Mouse (Mus musculus) embryonic facial prominence, embryonic 11.5 days (tissue): Measurements from ENCODE around the gene Pola1. TPM values are rescaled to one million over a fixed set of nuclear protein-coding genes. Genes with fewer than 3 reads are reported as not detected.

ENCODE experiments used
- ATAC-seq: fragments of 200-750 bp; cut with Nextera tagmentation; replicated peaks from 2 replicates; pipeline ENCODE4 v1.8.0; 2017; ENCODE audit warnings: low read depth; ENCODE audit not compliant: insufficient number of reproducible peaks, low FRiP score, low TSS enrichment
- DNase-seq: peaks from one replicate; pipeline ENCODE4 v3.0.0-alpha.2; 2015; ENCODE audit warnings: low spot score
- H3K27ac ChIP-seq: fragments of 300-500 bp; sonication (generic); replicated peaks from 2 replicates; pipeline ENCODE4 v1.5.1; 2014; ENCODE audit warnings: mild to moderate bottlenecking, low read depth, low read length, control low read depth
- H3K27me3 ChIP-seq: fragments of 300-500 bp; sonication (generic); 2 replicates; pipeline ENCODE4 v1.6.1; 2014; ENCODE audit warnings: mild to moderate bottlenecking, low read length, moderate library complexity, mixed read lengths; ENCODE audit not compliant: control insufficient read depth, insufficient read depth
- H3K36me3 ChIP-seq: fragments of 300-500 bp; sonication (generic); replicated peaks from 2 replicates; pipeline ENCODE4 v1.6.1; 2014; ENCODE audit warnings: low read depth, mild to moderate bottlenecking, low read length, moderate library complexity, mixed read lengths; ENCODE audit not compliant: control insufficient read depth, insufficient read depth
- H3K4me1 ChIP-seq: fragments of 300-500 bp; sonication (generic); 2 replicates; pipeline ENCODE4 v1.6.1; 2014; ENCODE audit warnings: low read length, mixed read lengths; ENCODE audit not compliant: control insufficient read depth, insufficient read depth
- H3K4me2 ChIP-seq: fragments of 300-500 bp; sonication (generic); 2 replicates; pipeline ENCODE4 v1.6.1; 2014; ENCODE audit warnings: low read depth, mild to moderate bottlenecking, control low read depth, low read length, moderate library complexity
- H3K4me3 ChIP-seq: fragments of 300-500 bp; sonication (generic); 2 replicates; pipeline ENCODE4 v1.5.1; 2014; ENCODE audit warnings: low read depth, low read length, control low read depth
- H3K9ac ChIP-seq: fragments of 300-500 bp; sonication (generic); replicated peaks from 2 replicates; pipeline ENCODE4 v1.6.1; 2014; ENCODE audit warnings: mild to moderate bottlenecking, control low read depth, low read length
- H3K9me3 ChIP-seq: fragments of 300-500 bp; sonication (generic); replicated peaks from 2 replicates; pipeline ENCODE4 v1.6.1; 2016; ENCODE audit warnings: mild to moderate bottlenecking, low read length, inconsistent platforms, mixed read lengths; ENCODE audit not compliant: control insufficient read depth
- WGBS: fragments of 180-500 bp; shearing (Covaris S2); extraction: QIAGEN DNeasy Blood & Tissue Kit; methylation state at CpG from one replicate; pipeline ENCODE4 v1.1.7; 2014; 5-methylcytosine and 5-hydroxymethylcytosine counted together
- polyA plus RNA-seq: library from polyadenylated mRNA; unstranded; fragments of >200 nt; fragmentation: Nextera tagmentation; extraction: Ambion mirVana; gene quantifications from 2 replicates; pipeline ENCODE4 v1.2.1, GENCODE M21; 2014

The Pola1 gene
- polyA plus RNA-seq = 21.4 and 22.6 TPM in 2 replicates

DNA sequence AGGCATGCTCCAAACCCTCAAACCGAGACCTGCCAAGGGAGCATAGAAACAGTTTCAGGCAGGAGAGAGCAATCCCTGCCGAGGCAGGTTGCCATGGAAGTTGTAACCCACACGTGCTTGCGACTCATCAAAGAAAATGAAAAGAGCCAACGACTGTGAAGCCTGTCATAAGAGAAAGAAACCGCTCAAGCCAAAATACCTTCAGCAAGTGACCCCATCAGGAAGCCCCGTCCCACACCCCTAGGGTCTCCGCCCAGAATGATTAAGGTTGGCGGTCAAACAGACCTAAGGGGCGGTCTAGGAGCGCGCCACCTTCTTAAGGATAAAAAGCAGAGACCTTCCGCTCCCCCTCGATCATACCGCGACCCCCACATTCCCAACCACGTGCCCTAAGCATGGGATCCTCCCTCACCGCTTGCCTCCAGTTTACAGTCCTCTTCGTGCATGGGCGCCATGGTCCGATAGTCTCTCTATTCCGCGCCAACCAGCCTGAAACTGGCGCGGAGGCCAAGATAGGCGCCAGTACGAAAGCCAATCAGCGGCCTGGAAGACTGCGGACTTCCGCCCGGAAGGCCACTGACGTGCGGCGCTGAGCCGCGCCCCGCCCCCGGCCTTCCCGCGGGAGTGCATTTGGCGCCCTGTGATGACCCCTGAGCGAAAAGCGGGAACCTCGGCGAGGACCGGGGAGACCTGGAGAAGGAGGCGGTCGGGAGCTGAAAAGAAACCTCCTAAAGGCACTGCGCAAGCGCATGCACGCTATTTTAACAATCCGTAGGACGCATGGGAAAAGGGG, at the start of gene Pola1:
Gene Pola1 (minus strand): TSS at position 499 of the 793 bp plus-strand sequence.
- peak within 1 kb of the TSS; percentile 58 for H3K9ac ChIP-seq
- peak within 1 kb of the TSS; percentile 55 for H3K4me3 ChIP-seq
- ATAC-seq (peak; percentile 97), DNase-seq (peak; percentile 87)
- H3K4me2 ChIP-seq = peak within 1 kb of the TSS; percentile 43
- no peaks in the 10 kb centered on the region for H3K27me3 ChIP-seq
- 17% methylated on average over 52 of the region's 53 CpGs for WGBS
- no peaks in the 10 kb centered on the region for H3K4me1 ChIP-seq
- no peak within 1 kb of the TSS for H3K27ac ChIP-seq
- H3K36me3 ChIP-seq = no peaks in the 10 kb centered on the region
- no peaks in the 10 kb centered on the region for H3K9me3 ChIP-seq

DNA sequence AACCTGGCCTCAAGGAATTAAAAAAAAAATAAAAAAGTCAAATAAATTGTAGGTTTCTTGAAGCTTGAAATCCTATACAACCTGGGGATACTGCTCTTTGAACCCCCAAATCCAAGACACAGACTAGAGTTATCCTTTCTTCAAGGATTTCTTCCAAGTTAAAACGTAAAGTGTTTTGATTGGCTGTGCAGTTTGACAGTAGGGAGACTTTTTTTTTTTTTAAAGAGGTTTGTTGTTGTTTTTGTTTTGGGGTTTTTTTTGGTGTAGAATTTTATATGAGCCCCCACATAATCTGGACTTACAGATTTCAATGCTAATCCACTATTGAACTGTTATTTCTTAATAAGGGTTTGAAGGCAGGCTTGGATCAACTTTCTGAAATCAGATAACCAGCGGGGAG, 44.3 kb upstream of the Pola1 start:
- Histone ChIP-seq H3K27ac (no peak overlapping the region), H3K4me1 (no peaks in the 10 kb centered on the region), H3K4me3 (no peak overlapping the region), H3K9me3 (no peaks in the 10 kb centered on the region), H3K4me2 (no peak overlapping the region; the same call in 1 of the 2 replicates), H3K9ac (no peak overlapping the region), H3K36me3 (no peaks in the 10 kb centered on the region), H3K27me3 (no peaks in the 10 kb centered on the region)
- DNase-seq (no peak), ATAC-seq (no peak)
- WGBS = 58% methylated on average over 2 of the region's 2 CpGs

DNA sequence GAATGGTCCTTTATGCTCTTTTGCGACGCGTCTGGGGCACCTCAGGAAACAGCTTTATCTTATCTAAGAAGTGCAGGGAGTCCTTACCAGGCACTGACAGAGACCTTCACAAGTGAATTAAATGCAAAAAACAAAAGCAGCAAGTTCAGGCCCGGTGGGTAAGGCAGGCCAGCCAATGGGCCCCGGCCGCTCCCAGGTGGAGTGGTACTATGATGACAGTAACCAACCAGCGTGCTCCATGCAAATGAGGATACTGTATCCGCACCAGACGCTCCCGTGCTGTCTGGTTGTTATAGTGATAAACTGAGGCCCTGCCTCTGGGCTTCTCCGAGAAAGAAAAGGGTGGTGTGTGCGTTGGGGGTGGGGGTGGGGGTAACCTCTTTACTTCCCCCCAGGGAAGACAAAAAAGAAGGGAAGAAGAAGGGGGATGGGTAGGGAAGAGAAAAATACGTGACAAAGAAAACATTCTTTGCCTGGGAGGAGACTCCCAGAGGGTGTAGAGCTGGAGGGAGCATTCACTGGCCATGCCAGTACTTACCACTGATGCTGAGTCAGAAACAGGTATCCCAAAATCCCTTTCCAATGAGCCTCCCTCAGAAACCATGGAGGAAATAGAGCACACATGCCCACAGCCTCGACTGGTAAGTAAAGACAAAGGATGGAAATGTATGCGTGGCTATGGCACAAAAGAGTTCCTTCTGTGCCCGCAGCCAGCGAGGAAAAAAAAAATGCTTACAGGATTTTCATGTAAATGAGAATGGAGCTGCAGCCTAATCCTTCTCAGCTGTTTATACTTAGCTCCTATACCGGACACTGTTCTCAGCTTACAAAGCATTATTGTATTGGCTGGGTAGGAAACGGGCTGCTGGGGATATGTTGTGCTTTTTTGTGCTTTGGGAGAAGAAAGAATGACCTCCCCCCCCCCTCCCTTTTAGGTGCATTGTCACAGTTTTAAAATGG, 43.2 kb upstream of the Pola1 start:
- H3K4me1 ChIP-seq = no peaks in the 10 kb centered on the region
- DNase-seq (peak; percentile 75), ATAC-seq (peak; percentile 99)
- H3K4me3 ChIP-seq = peak overlapping the region; percentile 32
- peak overlapping the region; percentile 37; the same call in 1 of the 2 replicates for H3K9ac ChIP-seq
- no peaks in the 10 kb centered on the region for H3K9me3 ChIP-seq
- H3K27me3 ChIP-seq = no peaks in the 10 kb centered on the region
- WGBS = 14% methylated on average over 19 of the region's 19 CpGs
- peak overlapping the region; percentile 36 for H3K4me2 ChIP-seq
- no peaks in the 10 kb centered on the region for H3K36me3 ChIP-seq
- H3K27ac ChIP-seq = peak overlapping the region; percentile 72

DNA sequence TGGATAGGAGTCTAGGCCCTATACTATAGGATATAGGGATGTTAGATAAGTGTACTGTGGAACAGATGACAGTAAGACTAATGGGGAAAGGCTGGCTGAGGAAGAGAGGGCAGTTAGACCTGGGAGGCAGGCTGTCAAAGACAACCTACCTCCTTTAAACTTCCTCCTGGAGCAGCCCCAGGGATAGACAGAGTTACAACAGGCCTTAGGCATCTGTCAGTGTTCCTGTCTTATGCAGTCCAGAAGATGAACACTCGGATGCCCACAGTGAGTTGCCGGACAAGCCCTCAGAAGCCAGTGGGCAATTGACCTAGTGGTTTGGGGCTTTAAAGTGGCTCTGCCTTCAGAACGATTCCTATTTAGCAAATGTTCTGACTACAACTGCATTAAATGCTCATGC, 42.5 kb upstream of the Pola1 start:
- 39% methylated on average over 3 of the region's 3 CpGs for WGBS
- H3K4me3 ChIP-seq = no peak overlapping the region
- no peak for ATAC-seq

DNA sequence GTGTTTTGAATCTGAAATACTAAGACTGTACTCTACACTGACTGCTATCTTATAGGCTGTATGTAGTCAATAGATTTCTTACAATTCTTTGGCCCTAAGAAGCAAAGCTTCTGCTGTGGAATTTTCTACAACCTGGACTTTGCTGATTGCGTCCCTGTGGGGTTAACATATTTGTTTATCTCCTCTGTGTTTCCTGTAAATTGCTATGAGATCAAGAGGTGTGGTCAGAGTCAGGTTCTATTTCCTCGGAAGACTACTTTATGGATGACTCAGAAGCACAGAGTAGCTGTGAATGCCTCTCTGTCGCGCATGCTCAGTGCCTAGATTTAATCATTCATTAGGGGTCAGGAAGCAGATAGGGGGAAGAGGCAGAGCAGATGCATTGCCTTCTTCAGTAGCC, 32.8 kb upstream of the Pola1 start:
- DNase-seq (no peak), ATAC-seq (no peak)
- no peak overlapping the region for H3K4me3 ChIP-seq
- no peaks in the 10 kb centered on the region for H3K27me3 ChIP-seq
- no peak overlapping the region for H3K27ac ChIP-seq
- no peak overlapping the region for H3K9ac ChIP-seq
- H3K4me1 ChIP-seq = no peaks in the 10 kb centered on the region
- H3K9me3 ChIP-seq = no peaks in the 10 kb centered on the region
- no peak overlapping the region for H3K4me2 ChIP-seq
- WGBS = 71% methylated on average over 4 of the region's 4 CpGs
- H3K36me3 ChIP-seq = no peaks in the 10 kb centered on the region

More for the DNA sequence above, 42.5 kb upstream of the Pola1 start:
- Histone ChIP-seq H3K9ac (no peak overlapping the region), H3K27ac (0 out of 2 replicates have a peak overlapping the region, but pooled peaks have one; percentile 47), H3K4me1 (no peaks in the 10 kb centered on the region), H3K27me3 (no peaks in the 10 kb centered on the region), H3K4me2 (peak overlapping the region; percentile 16; the same call in 1 of the 2 replicates), H3K36me3 (no peaks in the 10 kb centered on the region), H3K9me3 (no peaks in the 10 kb centered on the region)
- DNase-seq = no peak

DNA sequence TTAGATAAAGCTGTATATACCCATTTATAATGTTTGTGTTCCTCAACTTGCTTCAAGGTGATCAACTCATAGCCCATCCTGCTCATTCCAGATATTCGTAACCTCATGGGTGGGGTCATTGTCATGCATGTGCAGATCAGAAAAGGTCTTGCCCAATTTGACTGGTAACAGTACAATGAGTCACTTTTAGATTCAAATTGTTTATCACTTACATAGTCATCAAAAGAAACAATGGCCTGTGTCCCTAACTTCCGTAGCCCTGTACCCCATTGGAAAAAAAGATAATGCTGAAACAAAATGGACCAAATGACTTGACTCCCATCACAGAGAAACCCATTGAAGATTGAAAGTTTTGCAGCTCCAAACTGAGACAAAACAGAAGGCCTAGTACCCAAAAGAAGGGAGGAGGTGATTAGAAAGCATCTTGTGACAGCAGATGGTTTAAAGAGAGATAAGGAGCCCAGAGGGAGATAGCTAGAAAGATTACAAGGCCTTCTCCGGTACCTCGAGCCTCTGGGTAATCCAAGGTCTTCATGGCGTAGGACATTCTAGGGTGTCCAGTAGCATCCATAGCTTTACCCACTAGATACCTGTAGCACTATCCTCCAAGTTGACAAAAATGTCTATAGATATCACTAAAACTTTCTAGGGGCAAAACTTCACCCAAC, 32.1 kb upstream of the Pola1 start:
- no peak overlapping the region for H3K4me2 ChIP-seq
- no peak overlapping the region for H3K9ac ChIP-seq
- no peaks in the 10 kb centered on the region for H3K4me1 ChIP-seq
- H3K9me3 ChIP-seq = no peaks in the 10 kb centered on the region
- H3K27ac ChIP-seq = no peak overlapping the region
- H3K4me3 ChIP-seq = no peak overlapping the region
- H3K27me3 ChIP-seq = no peaks in the 10 kb centered on the region
- 89% methylated on average over 5 of the region's 5 CpGs for WGBS
- ATAC-seq = no peak
- no peaks in the 10 kb centered on the region for H3K36me3 ChIP-seq
- DNase-seq = no peak

DNA sequence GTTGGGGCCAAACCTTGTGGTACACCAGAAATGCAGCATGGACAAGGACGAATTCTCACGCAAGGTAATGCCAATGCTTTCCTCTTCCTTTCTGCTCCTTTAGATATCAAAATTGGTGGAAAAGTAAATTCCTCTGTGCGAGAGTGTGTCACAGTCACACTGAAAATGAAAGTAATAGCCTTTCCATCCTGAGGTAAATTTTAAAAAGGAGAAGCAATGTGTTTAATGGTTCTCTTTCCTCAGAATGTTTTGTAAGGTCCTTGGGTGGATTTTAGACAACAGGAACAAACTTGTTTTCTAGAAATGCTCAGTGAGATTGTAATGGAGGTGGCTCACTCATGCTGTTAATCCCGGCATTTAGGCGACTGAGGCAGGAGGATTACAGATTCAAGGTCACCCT, 23.2 kb upstream of the Pola1 start:
- ATAC-seq (no peak), DNase-seq (no peak)
- H3K9ac ChIP-seq = no peak overlapping the region
- H3K4me2 ChIP-seq = no peak overlapping the region
- 84% methylated on average over 5 of the region's 5 CpGs for WGBS
- no peaks in the 10 kb centered on the region for H3K36me3 ChIP-seq
- no peaks in the 10 kb centered on the region for H3K27me3 ChIP-seq
- H3K9me3 ChIP-seq = no peaks in the 10 kb centered on the region
- no peak overlapping the region for H3K4me3 ChIP-seq
- H3K4me1 ChIP-seq = no peaks in the 10 kb centered on the region
- H3K27ac ChIP-seq = no peak overlapping the region
